Mouse (Mus musculus) neutrophil, adult 5-6 weeks (primary cell): ENCODE measurements around the gene Acrv1. TPM values are rescaled to one million over a fixed set of nuclear protein-coding genes. Genes with fewer than 3 reads are reported as not detected.
"Not testable (repeated sequence)": the region's sequence is repeated elsewhere in the genome, so short reads cannot be mapped to it uniquely, and the experiment has no call there.

Experiments
- ATAC-seq: fragments of 151-379, 151-347 bp; 2 replicates; pipeline ENCODE4 v1.8.0; 2017; ENCODE audit warnings: mild to moderate bottlenecking, moderate TSS enrichment; ENCODE audit not compliant: insufficient number of reproducible peaks, poor library complexity, low FRiP score, severe bottlenecking; ENCODE audit errors: extremely low read depth
- total RNA-seq: library from RNA; stranded (forward); fragments of 200-1000 nt; gene quantifications from 2 replicates; pipeline ENCODE4 v1.2.3, GENCODE M21; 2017

Acrv1 gene
- not detected in 2 replicates for total RNA-seq

- ATAC-seq = no peak
These were observed at the start of gene Acrv1 for GRCm38 (mm10) chr9:36692920-36693319. Gene Acrv1, plus strand, starts transcription at chr9:36693220.

GRCm38 (mm10) chr9:36643276-36643675, 49.7 kb upstream of the Acrv1 start, which contains the start of gene A630095E13Rik:
Gene A630095E13Rik, minus strand, starts transcription at chr9:36643376.
- ATAC-seq = not testable (repeated sequence)

GRCm38 (mm10) chr9:36681424-36681823, 11.6 kb upstream of the Acrv1 start:
- no peak for ATAC-seq

- ATAC-seq = no peak
These were observed 5.7 kb upstream of the Acrv1 start for GRCm38 (mm10) chr9:36687329-36687728.

- no peak for ATAC-seq
These were observed 1.3 kb downstream of the Acrv1 start for GRCm38 (mm10) chr9:36694276-36694675.

GRCm38 (mm10) chr9:36705923-36706322, 12.9 kb downstream of the Acrv1 start:
- no peak for ATAC-seq

GRCm38 (mm10) chr9:36707304-36707703, 14.3 kb downstream of the Acrv1 start:
- ATAC-seq = no peak

GRCm38 (mm10) chr9:36716624-36717023, 23.6 kb downstream of the Acrv1 start:
- ATAC-seq = no peak

GRCm38 (mm10) chr9:36726131-36727033, 33.4 kb downstream of the Acrv1 start:
- peak; percentile 90 for ATAC-seq

- ATAC-seq = no peak
These were observed 34.2 kb downstream of the Acrv1 start, which contains the start of gene Chek1 for GRCm38 (mm10) chr9:36727034-36727755. Gene Chek1, minus strand, starts transcription at chr9:36727065.

Other genes with a start within 250 kb of the Acrv1 start
- not detected in 2 replicates for gene Gm9513, start 217.6 kb upstream of the Acrv1 start, total RNA-seq
- gene Gm5615, start 151.3 kb upstream of the Acrv1 start, total RNA-seq = not detected in 2 replicates
- not detected in 2 replicates for gene Gm17689, start 110.6 kb upstream of the Acrv1 start, total RNA-seq
- gene A630095E13Rik, start 49.8 kb upstream of the Acrv1 start, total RNA-seq = not detected in 2 replicates
- 2.7 and 3.1 TPM in 2 replicates for gene Chek1, start 33.8 kb downstream of the Acrv1 start, total RNA-seq
- gene Stt3a, start 74.5 kb downstream of the Acrv1 start, total RNA-seq = 143 and 186 TPM in 2 replicates
- gene Ei24, start 104.2 kb downstream of the Acrv1 start, total RNA-seq = 27.7 and 33.0 TPM in 2 replicates
- gene Fez1, start 128.6 kb downstream of the Acrv1 start, total RNA-seq = not detected in 2 replicates